In genomic region chr1:127244054-127244770, GRCm38 (mm10) we compare ENCODE assay signal across 29 mouse cellular contexts. TPM values are rescaled to one million over a fixed set of nuclear protein-coding genes. Genes with fewer than 3 reads are reported as not detected.
DNase-seq lines count a peak whose midpoint lies in the region; ATAC-seq lines count a peak whose summit lies in the region.
"Had no signal": no experiment of that assay in that cellular context is flagged by ENCODE, and none has a peak within 500 bp of the region (broad histone marks: within the 10 kb centered on the region; RNA-seq: fewer than 3 reads in every experiment).

No protein-coding gene starts in this region.

- DNase-seq in thymus, postnatal 0 days (ENCODE audit: low spot score): peak; percentile 28
- DNase-seq in thymus, adult 18-20 months: no peak
- DNase-seq in R1 (ENCODE audit: low read depth, low spot score): peak; percentile 48
- DNase-seq in yolk sac, embryonic 10.5 days (ENCODE audit: low spot score): no peak
- DNase-seq in urinary bladder, adult 18-20 months (ENCODE audit: low spot score in 2 of 2): no peak
- DNase-seq in forebrain, embryonic 11.5 days (ENCODE audit: low spot score): no peak
- DNase-seq: adrenal gland, adult 8-10 months; cerebellum, adult 2 months; cerebellum, postnatal 25 days; gastrocnemius, adult 2 months; gastrocnemius, postnatal 36 days; heart, adult 2 months; kidney, postnatal 25 days; liver, postnatal 0 days; lung, postnatal 4 days; midbrain, embryonic 14.5 days; right cerebral cortex, postnatal 25 days; spleen, adult 18-20 months had no signal

- H3K4me3 ChIP-seq in intestine, embryonic 16.5 days (ENCODE audit: low read length): no peak overlapping the region
- H3K4me3 ChIP-seq in stomach, embryonic 16.5 days (replicated peaks; ENCODE audit: low read length): no peak overlapping the region
- no peak overlapping the region for H3K4me3 ChIP-seq in forebrain, embryonic 11.5 days (ENCODE audit: low read depth, low read length)
- H3K4me3 ChIP-seq: forebrain, embryonic 10.5 days; gastrocnemius, adult 2 months; heart, adult 2 months; heart, embryonic 12.5 days; layer of hippocampus, adult 2 months; left cerebral cortex, adult 2 months; limb, embryonic 12.5 days; liver, embryonic 12.5 days; neural tube, embryonic 15.5 days had no signal

- no peaks in the 10 kb centered on the region for H3K36me3 ChIP-seq in intestine, embryonic 16.5 days (ENCODE audit: control insufficient read depth, insufficient read depth, low read length)
- no peaks in the 10 kb centered on the region for H3K36me3 ChIP-seq in stomach, embryonic 16.5 days (ENCODE audit: control insufficient read depth, insufficient read depth, low read length)
- H3K36me3 ChIP-seq in forebrain, embryonic 11.5 days (ENCODE audit: control insufficient read depth, insufficient read depth, low read length): no peaks in the 10 kb centered on the region
- H3K36me3 ChIP-seq: forebrain, embryonic 10.5 days; heart, embryonic 12.5 days; limb, embryonic 12.5 days; liver, embryonic 12.5 days; neural tube, embryonic 15.5 days had no signal

- WGBS in intestine, embryonic 16.5 days: 69% methylated on average over 11 of the region's 11 CpGs
- 73% methylated on average over 11 of the region's 11 CpGs for WGBS in stomach, embryonic 16.5 days
- 90% methylated on average over 11 of the region's 11 CpGs for WGBS in forebrain, embryonic 11.5 days

- H3K27me3 ChIP-seq in intestine, embryonic 16.5 days (replicated peaks; ENCODE audit: control insufficient read depth, insufficient read depth, low read length): no peaks in the 10 kb centered on the region
- no peaks in the 10 kb centered on the region for H3K27me3 ChIP-seq in stomach, embryonic 16.5 days (ENCODE audit: control insufficient read depth, insufficient read depth, low read length)
- H3K27me3 ChIP-seq in forebrain, embryonic 11.5 days (ENCODE audit: control insufficient read depth, insufficient read depth, low read length): no peaks in the 10 kb centered on the region
- H3K27me3 ChIP-seq: heart, embryonic 12.5 days; liver, embryonic 12.5 days; neural tube, embryonic 15.5 days had no signal

- H3K4me2 ChIP-seq in intestine, embryonic 16.5 days (ENCODE audit: low read depth, low read length): no peak overlapping the region
- no peak overlapping the region for H3K4me2 ChIP-seq in stomach, embryonic 16.5 days (ENCODE audit: low read depth, low read length)
- H3K4me2 ChIP-seq in forebrain, embryonic 11.5 days (ENCODE audit: low read depth, low read length, severe bottlenecking): no peak overlapping the region
- H3K4me2 ChIP-seq: heart, embryonic 12.5 days; limb, embryonic 12.5 days; liver, embryonic 12.5 days; neural tube, embryonic 15.5 days had no signal

- peak overlapping the region; percentile 57 for H3K27ac ChIP-seq in intestine, embryonic 16.5 days (ENCODE audit: low read length)
- no peak overlapping the region; the same call in 1 of the 2 replicates for H3K27ac ChIP-seq in stomach, embryonic 16.5 days (ENCODE audit: low read length)
- no peak overlapping the region for H3K27ac ChIP-seq in forebrain, embryonic 11.5 days (ENCODE audit: low read depth, low read length)
- H3K27ac ChIP-seq: forebrain, embryonic 10.5 days; gastrocnemius, adult 2 months; heart, adult 2 months; layer of hippocampus, adult 2 months; left cerebral cortex, adult 2 months; limb, embryonic 12.5 days; liver, embryonic 12.5 days; neural tube, embryonic 15.5 days had no signal

- no peaks in the 10 kb centered on the region for H3K9me3 ChIP-seq in intestine, embryonic 16.5 days (ENCODE audit: control insufficient read depth, low read length)
- no peaks in the 10 kb centered on the region for H3K9me3 ChIP-seq in stomach, embryonic 16.5 days (replicated peaks; ENCODE audit: control insufficient read depth, low read length)
- H3K9me3 ChIP-seq in forebrain, embryonic 11.5 days (ENCODE audit: control insufficient read depth, low read length): no peaks in the 10 kb centered on the region
- H3K9me3 ChIP-seq: forebrain, embryonic 10.5 days; heart, embryonic 12.5 days; limb, embryonic 12.5 days; liver, embryonic 12.5 days; neural tube, embryonic 15.5 days had no signal

- ATAC-seq in intestine, embryonic 16.5 days: peak; percentile 74
- ATAC-seq in stomach, embryonic 16.5 days (ENCODE audit: insufficient read depth, low FRiP score): peak; percentile 39; the same call in 1 of the 2 replicates
- ATAC-seq in forebrain, embryonic 11.5 days (replicated peaks; ENCODE audit: low FRiP score): no peak
- ATAC-seq: forebrain, embryonic 16.5 days; hindbrain, embryonic 16.5 days; liver, embryonic 12.5 days; liver, postnatal 0 days had no signal

- H3K9ac ChIP-seq in intestine, embryonic 16.5 days (ENCODE audit: low read depth, low read length): no peak overlapping the region
- no peak overlapping the region for H3K9ac ChIP-seq in stomach, embryonic 16.5 days (ENCODE audit: low read length)
- H3K9ac ChIP-seq in forebrain, embryonic 11.5 days (ENCODE audit: low read length): no peak overlapping the region
- H3K9ac ChIP-seq: heart, embryonic 12.5 days; limb, embryonic 12.5 days; liver, embryonic 12.5 days; liver, postnatal 0 days; neural tube, embryonic 15.5 days had no signal

- H3K4me1 ChIP-seq in intestine, embryonic 16.5 days (ENCODE audit: control insufficient read depth, insufficient read depth, low read length): peaks cover 33% of the 10 kb centered on the region
- H3K4me1 ChIP-seq in stomach, embryonic 16.5 days (ENCODE audit: control insufficient read depth, insufficient read depth, low read length): peaks cover 10% of the 10 kb centered on the region; the same call in 1 of the 2 replicates
- H3K4me1 ChIP-seq in forebrain, embryonic 11.5 days (replicated peaks; ENCODE audit: control insufficient read depth, insufficient read depth, low read length): peaks cover 4% of the 10 kb centered on the region; the same call in 1 of the 2 replicates

RNA-seq across cellular contexts. Expression of gene Mgat5, which starts 39.4 kb away (rescaled TPM):
- polyA plus RNA-seq in thymus, postnatal 0 days (2015; fragmentation: Nextera tagmentation; extraction: Ambion mirVana): 6.5 and 9.9 TPM in 2 replicates
- 5.9 and 6.0 TPM in 2 replicates for polyA plus RNA-seq in intestine, embryonic 16.5 days (2015; fragmentation: Nextera tagmentation; extraction: Ambion mirVana)
- polyA plus RNA-seq in stomach, embryonic 16.5 days (2015; fragmentation: Nextera tagmentation; extraction: Ambion mirVana): 5.7 TPM in 2 replicates
- 6.6 and 7.3 TPM in 2 replicates for polyA plus RNA-seq in forebrain, embryonic 11.5 days (2014; fragmentation: Nextera tagmentation; extraction: Ambion mirVana)

Comparison
In these comparisons a context has a peak if more than half of its experiments do, and no peak if none do; other contexts are left out.
1. DNase-seq: peak in thymus, postnatal 0 days (single experiment) and R1 (single experiment); none in thymus, adult 18-20 months (0 of 2), yolk sac, embryonic 10.5 days (single experiment), urinary bladder, adult 18-20 months (0 of 2) and forebrain, embryonic 11.5 days (single experiment).